Comparison of ENCODE assay signal across 8 mouse cellular contexts in the genomic region with DNA sequence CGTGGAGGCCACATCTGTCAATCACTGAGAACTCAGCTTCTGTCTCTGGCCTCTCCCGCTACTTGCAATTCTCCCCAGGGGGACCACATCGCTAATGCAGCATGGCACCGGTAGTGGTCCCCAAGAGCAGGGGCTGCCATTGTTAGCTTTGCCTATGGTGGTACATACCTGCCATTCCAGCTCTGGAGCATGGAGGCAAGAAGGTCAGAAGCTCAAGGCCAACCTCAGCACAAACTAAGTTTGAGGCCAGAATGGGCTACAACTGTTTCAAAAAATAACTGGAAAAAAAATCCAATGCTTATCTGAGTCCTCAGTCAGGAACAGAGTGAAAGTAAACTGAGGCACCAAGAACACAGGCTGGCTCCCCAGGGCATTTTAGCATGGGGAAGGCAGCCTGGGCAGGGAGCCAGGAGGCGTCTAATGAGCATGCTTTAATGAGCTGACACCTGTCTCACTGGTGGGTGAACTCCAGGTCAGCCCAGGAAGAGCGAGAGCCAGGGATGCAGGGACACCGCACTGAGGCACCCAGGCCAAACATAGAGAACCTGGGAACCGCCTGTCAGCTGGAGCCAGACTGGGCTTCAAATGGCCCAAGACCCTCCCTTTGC. TPM values are rescaled to one million over a fixed set of nuclear protein-coding genes. Genes with fewer than 3 reads are reported as not detected.
DNase-seq lines count a peak whose midpoint lies in the region; ATAC-seq and TF ChIP-seq lines count a peak whose summit lies in the region.

No protein-coding gene starts in this region.

- peak in 1 of 2 experiments; percentile 39 for DNase-seq in cerebellum, adult 2 months
- DNase-seq in Muller cell, postnatal 12 days (ENCODE audit: inconsistent ontology term): peak; percentile 34
- no peak for DNase-seq in gastrocnemius, adult 8-10 months (ENCODE audit: low spot score in 2 of 2)
- DNase-seq in gastrocnemius, postnatal 10 days: no peak
- no peak for DNase-seq in yolk sac, embryonic 10.5 days (ENCODE audit: low spot score)

- peak overlapping the region; percentile 32 for H3K4me3 ChIP-seq in cerebellum, adult 2 months (replicated peaks; ENCODE audit: insufficient read depth, low read depth, low read length)
- peak overlapping the region; percentile 43 for H3K4me3 ChIP-seq in hindbrain, embryonic 16.5 days (ENCODE audit: low read length)
- H3K4me3 ChIP-seq in liver, embryonic 15.5 days (replicated peaks): no peak overlapping the region

- peaks cover 13% of the 10 kb centered on the region; the same call in 1 of the 2 replicates for H3K36me3 ChIP-seq in hindbrain, embryonic 16.5 days (ENCODE audit: control insufficient read depth, insufficient read depth, low read length)
- H3K36me3 ChIP-seq in liver, embryonic 15.5 days (replicated peaks): peaks cover 33% of the 10 kb centered on the region

- TF ChIP-seq POLR2A in cerebellum, adult 2 months (IDR thresholded peaks at IDR 0.05; ENCODE audit: borderline replicate concordance, insufficient read depth, low read length): no peak

- H3K9ac ChIP-seq in hindbrain, embryonic 16.5 days (ENCODE audit: low read depth, low read length): peak overlapping the region; percentile 70
- H3K9ac ChIP-seq in liver, embryonic 15.5 days: no peak overlapping the region

- H3K4me1 ChIP-seq in cerebellum, adult 2 months (ENCODE audit: control insufficient read depth, insufficient read depth, low read length): peaks cover 20% of the 10 kb centered on the region
- peaks cover 43% of the 10 kb centered on the region for H3K4me1 ChIP-seq in hindbrain, embryonic 16.5 days (ENCODE audit: control insufficient read depth, insufficient read depth, low read depth, low read length)
- peaks cover 56% of the 10 kb centered on the region for H3K4me1 ChIP-seq in liver, embryonic 15.5 days (replicated peaks)

- ATAC-seq in cerebellum, adult (ENCODE audit: insufficient number of reproducible peaks, low FRiP score, low TSS enrichment): no peak
- ATAC-seq in hindbrain, embryonic 16.5 days: no peak
- ATAC-seq in liver, embryonic 15.5 days (ENCODE audit: insufficient read depth): no peak

- no peaks in the 10 kb centered on the region for H3K9me3 ChIP-seq in hindbrain, embryonic 16.5 days (ENCODE audit: control insufficient read depth, low read length)
- no peaks in the 10 kb centered on the region for H3K9me3 ChIP-seq in liver, embryonic 15.5 days (replicated peaks)

- no peak for TF ChIP-seq CTCF in cerebellum, adult 2 months (IDR thresholded peaks at IDR 0.05; ENCODE audit: borderline replicate concordance, insufficient read depth, low read depth, low read length)

- peak overlapping the region; percentile 63 for H3K4me2 ChIP-seq in hindbrain, embryonic 16.5 days (ENCODE audit: low read length)
- peak overlapping the region; percentile 76 for H3K4me2 ChIP-seq in liver, embryonic 15.5 days

- no peaks in the 10 kb centered on the region for H3K27me3 ChIP-seq in cerebellum, adult 2 months (ENCODE audit: control insufficient read depth, insufficient read depth, low read length)
- no peaks in the 10 kb centered on the region for H3K27me3 ChIP-seq in hindbrain, embryonic 16.5 days (replicated peaks; ENCODE audit: control insufficient read depth, insufficient read depth, low read length)
- peaks cover 59% of the 10 kb centered on the region for H3K27me3 ChIP-seq in liver, embryonic 15.5 days

- 37% methylated on average over 8 of the region's 8 CpGs for WGBS in cerebellum, adult 2 months
- 25% methylated on average over 8 of the region's 8 CpGs for WGBS in hindbrain, embryonic 16.5 days
- 55% methylated on average over 8 of the region's 8 CpGs for WGBS in liver, embryonic 15.5 days (ENCODE audit: insufficient replicate concordance)

- peak overlapping the region; percentile 57 for H3K27ac ChIP-seq in cerebellum, adult 2 months (ENCODE audit: insufficient read depth, low read length)
- peak overlapping the region; percentile 79; the same call in 1 of the 2 replicates for H3K27ac ChIP-seq in hindbrain, embryonic 16.5 days (ENCODE audit: low read depth, low read length)
- no peak overlapping the region for H3K27ac ChIP-seq in liver, embryonic 15.5 days (replicated peaks)

RNA-seq across cellular contexts. Expression of gene Nr2f6, which starts 5.2 kb away (rescaled TPM):
- 53.0 and 59.8 TPM in 2 replicates for polyA plus RNA-seq in cerebellum, adult 2 months (2012; rRNA removed)
- 20.7 and 23.6 TPM in 2 replicates for polyA plus RNA-seq in hindbrain, embryonic 16.5 days (2015; fragmentation: Nextera tagmentation; extraction: Ambion mirVana)
- 24.1 and 27.0 TPM in 2 replicates for polyA plus RNA-seq in liver, embryonic 15.5 days (2015; fragmentation: Nextera tagmentation; extraction: Ambion mirVana)
- 10 to 100 TPM; 19.9 to 23.3 (median 20.9) TPM for total RNA-seq in gastrocnemius, adult 8-10 months (2022)
- 10 to 100 TPM; 23.2 to 29.7 TPM for total RNA-seq in gastrocnemius, postnatal 10 days (2021)

RNA-seq across cellular contexts. Expression of gene Ocel1, which starts 5.4 kb away (rescaled TPM):
- polyA plus RNA-seq in cerebellum, adult 2 months (2012; rRNA removed): 7.3 and 8.0 TPM in 2 replicates
- 5.5 and 6.3 TPM in 2 replicates for polyA plus RNA-seq in hindbrain, embryonic 16.5 days (2015; fragmentation: Nextera tagmentation; extraction: Ambion mirVana)
- 4.6 and 5.2 TPM in 2 replicates for polyA plus RNA-seq in liver, embryonic 15.5 days (2015; fragmentation: Nextera tagmentation; extraction: Ambion mirVana)
- 1 to 10 TPM; 5.0 to 6.0 (median 5.8) TPM for total RNA-seq in gastrocnemius, adult 8-10 months (2022)
- 1 to 10 TPM; 7.4 to 8.1 TPM for total RNA-seq in gastrocnemius, postnatal 10 days (2021)

RNA-seq across cellular contexts. Expression of gene Use1, which starts 9.9 kb away (rescaled TPM):
- 199 and 204 TPM in 2 replicates for polyA plus RNA-seq in cerebellum, adult 2 months (2012; rRNA removed)
- polyA plus RNA-seq in hindbrain, embryonic 16.5 days (2015; fragmentation: Nextera tagmentation; extraction: Ambion mirVana): 115 and 120 TPM in 2 replicates
- 38.7 and 41.1 TPM in 2 replicates for polyA plus RNA-seq in liver, embryonic 15.5 days (2015; fragmentation: Nextera tagmentation; extraction: Ambion mirVana)
- total RNA-seq in gastrocnemius, adult 8-10 months (2022): 100 to 1,000 TPM in 2 of 4 experiments, 10 to 100 TPM in 2; 90.5 to 106 (median 100) TPM
- 100 to 1,000 TPM; 124 to 132 TPM for total RNA-seq in gastrocnemius, postnatal 10 days (2021)

RNA-seq across cellular contexts. Expression of gene Ushbp1, which starts 19.1 kb away (rescaled TPM):
- 9.5 and 9.7 TPM in 2 replicates for polyA plus RNA-seq in cerebellum, adult 2 months (2012; rRNA removed)
- 7.3 and 9.5 TPM in 2 replicates for polyA plus RNA-seq in hindbrain, embryonic 16.5 days (2015; fragmentation: Nextera tagmentation; extraction: Ambion mirVana)
- 3.3 and 5.2 TPM in 2 replicates for polyA plus RNA-seq in liver, embryonic 15.5 days (2015; fragmentation: Nextera tagmentation; extraction: Ambion mirVana)
- 1 to 10 TPM; 3.5 to 6.3 (median 4.5) TPM for total RNA-seq in gastrocnemius, adult 8-10 months (2022)
- 10 to 100 TPM; 11.7 to 18.1 TPM for total RNA-seq in gastrocnemius, postnatal 10 days (2021)

RNA-seq across cellular contexts. Expression of gene Babam1, which starts 20.1 kb away (rescaled TPM):
- 163 and 179 TPM in 2 replicates for polyA plus RNA-seq in cerebellum, adult 2 months (2012; rRNA removed)
- polyA plus RNA-seq in hindbrain, embryonic 16.5 days (2015; fragmentation: Nextera tagmentation; extraction: Ambion mirVana): 97.3 and 101 TPM in 2 replicates
- polyA plus RNA-seq in liver, embryonic 15.5 days (2015; fragmentation: Nextera tagmentation; extraction: Ambion mirVana): 56.0 and 58.5 TPM in 2 replicates
- 10 to 100 TPM; 68.5 to 73.4 (median 70.8) TPM for total RNA-seq in gastrocnemius, adult 8-10 months (2022)
- 10 to 100 TPM; 68.5 to 70.4 TPM for total RNA-seq in gastrocnemius, postnatal 10 days (2021)
